Mouse (Mus musculus) hindbrain, embryonic 14.5 days (tissue): ENCODE data around the gene Rab3gap1. TPM values are rescaled to one million over a fixed set of nuclear protein-coding genes. Genes with fewer than 3 reads are reported as not detected.
A peak's percentile ranks its signal among the peaks of the same experiment; 100 is the strongest.
"Not testable (repeated sequence)": the region's sequence is repeated elsewhere in the genome, so short reads cannot be mapped to it uniquely, and the experiment has no call there.

Experiments
- ATAC-seq: fragments of 200-750 bp; cut with Nextera tagmentation; 2 replicates; pipeline ENCODE4 v1.8.0; 2017; ENCODE audit warnings: moderate number of reproducible peaks, mild to moderate bottlenecking, moderate TSS enrichment, moderate library complexity; ENCODE audit not compliant: low FRiP score
- DNase-seq: peaks from one replicate; pipeline ENCODE4 v3.0.0-alpha.2; 2015; ENCODE audit warnings: low spot score
- H3K27ac ChIP-seq: fragments of 300-500 bp; sonication (generic); 2 replicates; pipeline ENCODE4 v1.5.1; 2014; ENCODE audit warnings: mild to moderate bottlenecking, moderate library complexity
- H3K27me3 ChIP-seq: fragments of 300-500 bp; sonication (generic); 2 replicates; pipeline ENCODE4 v1.6.1; 2014; ENCODE audit warnings: mild to moderate bottlenecking, low read length, mixed read lengths; ENCODE audit not compliant: control insufficient read depth, insufficient read depth
- H3K36me3 ChIP-seq: fragments of 300-500 bp; sonication (generic); replicated peaks from 2 replicates; pipeline ENCODE4 v1.6.1; 2014; ENCODE audit not compliant: control insufficient read depth, insufficient read depth
- H3K4me1 ChIP-seq: fragments of 300-500 bp; sonication (generic); replicated peaks from 2 replicates; pipeline ENCODE4 v1.6.1; 2014; ENCODE audit warnings: antibody characterized with exemption, low read length, mixed read lengths; ENCODE audit not compliant: control insufficient read depth, insufficient read depth
- H3K4me2 ChIP-seq: fragments of 300-500 bp; sonication (generic); replicated peaks from 2 replicates; pipeline ENCODE4 v1.6.1; 2014; ENCODE audit warnings: mild to moderate bottlenecking, moderate library complexity
- H3K4me3 ChIP-seq: fragments of 300-500 bp; sonication (generic); replicated peaks from 2 replicates; pipeline ENCODE4 v1.5.1; 2014; ENCODE audit warnings: mild to moderate bottlenecking, low read length
- H3K9ac ChIP-seq: fragments of 300-500 bp; sonication (generic); 2 replicates; pipeline ENCODE4 v1.6.1; 2014
- H3K9me3 ChIP-seq: fragments of 300-500 bp; sonication (generic); 2 replicates; pipeline ENCODE4 v1.6.1; 2016; ENCODE audit warnings: low read length; ENCODE audit not compliant: control insufficient read depth
- WGBS: fragments of 180-500 bp; shearing (Covaris S2); extraction: QIAGEN DNeasy Blood & Tissue Kit; methylation state at CpG from one replicate; pipeline ENCODE4 v1.1.7; 2014; 5-methylcytosine and 5-hydroxymethylcytosine counted together
- polyA plus RNA-seq: library from polyadenylated mRNA; unstranded; fragments of >200 nt; fragmentation: Nextera tagmentation; extraction: Ambion mirVana; gene quantifications from 2 replicates; pipeline ENCODE4 v1.2.1, GENCODE M21; 2014

The Rab3gap1 gene
- polyA plus RNA-seq, 1 experiment from 2014 or later, result 26.0 TPM

- Histone ChIP-seq H3K4me3 (no peak overlapping the region), H3K4me1 (no peaks in the 10 kb centered on the region), H3K36me3 (peaks cover 31% of the 10 kb centered on the region), H3K27me3 (no peaks in the 10 kb centered on the region), H3K4me2 (no peak overlapping the region), H3K9me3 (peaks cover 4% of the 10 kb centered on the region; the same call in 1 of the 2 replicates), H3K9ac (no peak overlapping the region), H3K27ac (no peak overlapping the region)
- DNase-seq (no peak), ATAC-seq (no peak)
- 91% methylated on average over 5 of the region's 5 CpGs for WGBS
Observed at GRCm38 (mm10) chr1:127946615-127947249, 78.2 kb downstream of the Rab3gap1 start.

GRCm38 (mm10) chr1:127948748-127949147, 80.2 kb downstream of the Rab3gap1 start:
- H3K9ac ChIP-seq, result no peak overlapping the region
- peaks cover 4% of the 10 kb centered on the region; the same call in 1 of the 2 replicates for H3K9me3 ChIP-seq
- no peak for DNase-seq
- H3K4me2 ChIP-seq, result no peak overlapping the region
- H3K36me3 ChIP-seq, result peaks cover 11% of the 10 kb centered on the region
- H3K4me1 ChIP-seq, result no peaks in the 10 kb centered on the region
- H3K27ac ChIP-seq, result no peak overlapping the region
- H3K27me3 ChIP-seq, result no peaks in the 10 kb centered on the region
- H3K4me3 ChIP-seq, result no peak overlapping the region
- ATAC-seq, result no peak
- WGBS, result 94% methylated on average over 5 of the region's 5 CpGs

- Histone ChIP-seq H3K9me3 (peaks cover 4% of the 10 kb centered on the region; the same call in 1 of the 2 replicates), H3K36me3 (no peaks in the 10 kb centered on the region; the same call in 1 of the 2 replicates), H3K27me3 (no peaks in the 10 kb centered on the region), H3K4me1 (no peaks in the 10 kb centered on the region), H3K4me2 (no peak overlapping the region), H3K4me3 (no peak overlapping the region), H3K9ac (no peak overlapping the region), H3K27ac (no peak overlapping the region)
- ATAC-seq (no peak), DNase-seq (no peak)
- WGBS, result 89% methylated on average over 4 of the region's 4 CpGs
Observed at GRCm38 (mm10) chr1:127952276-127952675, 83.7 kb downstream of the Rab3gap1 start.

- 86% methylated on average over 4 of the region's 4 CpGs for WGBS
- not testable (repeated sequence) for H3K27me3 ChIP-seq, DNase-seq, H3K9me3 ChIP-seq, H3K36me3 ChIP-seq, H3K4me1 ChIP-seq, H3K9ac ChIP-seq, ATAC-seq, H3K4me2 ChIP-seq, H3K4me3 ChIP-seq, H3K27ac ChIP-seq
Observed at GRCm38 (mm10) chr1:127954198-127954597, 85.6 kb downstream of the Rab3gap1 start.

GRCm38 (mm10) chr1:127954800-127955199, 86.2 kb downstream of the Rab3gap1 start:
- H3K4me3 ChIP-seq, result no peak overlapping the region
- 92% methylated on average over 4 of the region's 4 CpGs for WGBS

GRCm38 (mm10) chr1:127956524-127956923, 88.0 kb downstream of the Rab3gap1 start:
- WGBS, result 97% methylated on average over 1 of the region's 1 CpGs
- no peak for DNase-seq
- H3K27ac ChIP-seq, result no peak overlapping the region
- no peaks in the 10 kb centered on the region for H3K27me3 ChIP-seq
- no peak overlapping the region for H3K4me2 ChIP-seq
- no peaks in the 10 kb centered on the region for H3K36me3 ChIP-seq
- no peaks in the 10 kb centered on the region for H3K9me3 ChIP-seq
- no peak overlapping the region for H3K4me3 ChIP-seq
- peaks cover 11% of the 10 kb centered on the region for H3K4me1 ChIP-seq
- no peak overlapping the region for H3K9ac ChIP-seq
- ATAC-seq, result no peak

More at GRCm38 (mm10) chr1:127954800-127955199, 86.2 kb downstream of the Rab3gap1 start:
- Histone ChIP-seq H3K36me3 (no peaks in the 10 kb centered on the region), H3K9me3 (no peaks in the 10 kb centered on the region), H3K4me1 (peaks cover 10% of the 10 kb centered on the region), H3K9ac (no peak overlapping the region), H3K27me3 (no peaks in the 10 kb centered on the region), H3K27ac (no peak overlapping the region), H3K4me2 (no peak overlapping the region)
- ATAC-seq (no peak), DNase-seq (no peak)

- no peaks in the 10 kb centered on the region for H3K36me3 ChIP-seq
- ATAC-seq (peak; percentile 66; the same call in 1 of the 2 replicates), DNase-seq (peak; percentile 47)
- no peak overlapping the region for H3K4me3 ChIP-seq
- H3K27me3 ChIP-seq, result no peaks in the 10 kb centered on the region
- peak overlapping the region; percentile 73 for H3K27ac ChIP-seq
- peak overlapping the region; percentile 31; the same call in 1 of the 2 replicates for H3K9ac ChIP-seq
- no peaks in the 10 kb centered on the region for H3K9me3 ChIP-seq
- 30% methylated on average over 5 of the region's 5 CpGs for WGBS
- peaks cover 11% of the 10 kb centered on the region for H3K4me1 ChIP-seq
- H3K4me2 ChIP-seq, result peak overlapping the region; percentile 35
Observed at GRCm38 (mm10) chr1:127958801-127959200, 90.2 kb downstream of the Rab3gap1 start.

- H3K4me2 ChIP-seq, result peak overlapping the region; percentile 35
- WGBS, result 18% methylated on average over 7 of the region's 7 CpGs
- H3K9me3 ChIP-seq, result no peaks in the 10 kb centered on the region
- ATAC-seq, result peak; percentile 49; the same call in 1 of the 2 replicates
- H3K27me3 ChIP-seq, result no peaks in the 10 kb centered on the region
- 0 out of 2 replicates have a peak overlapping the region, but pooled peaks have one; percentile 31 for H3K9ac ChIP-seq
- no peak overlapping the region for H3K4me3 ChIP-seq
- H3K4me1 ChIP-seq, result peaks cover 11% of the 10 kb centered on the region
- peak overlapping the region; percentile 73 for H3K27ac ChIP-seq
- peak; percentile 36 for DNase-seq
- no peaks in the 10 kb centered on the region for H3K36me3 ChIP-seq
Observed at GRCm38 (mm10) chr1:127959312-127959718, 90.7 kb downstream of the Rab3gap1 start.

GRCm38 (mm10) chr1:127961140-127961539, 92.6 kb downstream of the Rab3gap1 start:
- DNase-seq (no peak), ATAC-seq (no peak)
- H3K9ac ChIP-seq, result no peak overlapping the region
- H3K4me3 ChIP-seq, result no peak overlapping the region
- H3K27ac ChIP-seq, result no peak overlapping the region
- H3K4me1 ChIP-seq, result peaks cover 11% of the 10 kb centered on the region
- H3K27me3 ChIP-seq, result no peaks in the 10 kb centered on the region
- WGBS, result 91% methylated on average over 1 of the region's 1 CpGs
- no peaks in the 10 kb centered on the region for H3K36me3 ChIP-seq
- H3K4me2 ChIP-seq, result no peak overlapping the region
- no peaks in the 10 kb centered on the region for H3K9me3 ChIP-seq
